Mouse (Mus musculus) midbrain, embryonic 14.5 days (tissue): ENCODE measurements around the gene Gm49366. TPM values are rescaled to one million over a fixed set of nuclear protein-coding genes. Genes with fewer than 3 reads are reported as not detected.
"Not testable (repeated sequence)": the region's sequence is repeated elsewhere in the genome, so short reads cannot be mapped to it uniquely, and the experiment has no call there.

Experiments used
- ATAC-seq: fragments of 200-750 bp; cut with Nextera tagmentation; 2 replicates; pipeline ENCODE4 v1.8.0; 2017; ENCODE audit warnings: moderate number of reproducible peaks, moderate library complexity; ENCODE audit not compliant: low FRiP score, low TSS enrichment
- DNase-seq: peaks from one replicate; pipeline ENCODE4 v3.0.0-alpha.2; 2015
- H3K27ac ChIP-seq: fragments of 300-500 bp; sonication (generic); replicated peaks from 2 replicates; pipeline ENCODE4 v1.5.1; 2014; ENCODE audit warnings: mild to moderate bottlenecking, low read depth, low read length, moderate library complexity
- H3K27me3 ChIP-seq: fragments of 300-500 bp; sonication (generic); 2 replicates; pipeline ENCODE4 v1.6.1; 2014; ENCODE audit warnings: low read length, control low read depth, mixed read lengths; ENCODE audit not compliant: control insufficient read depth, insufficient read depth
- H3K36me3 ChIP-seq: fragments of 300-500 bp; sonication (generic); 2 replicates; pipeline ENCODE4 v1.6.1; 2014; ENCODE audit warnings: low read length, control low read depth; ENCODE audit not compliant: control insufficient read depth, insufficient read depth
- H3K4me1 ChIP-seq: fragments of 300-500 bp; sonication (generic); 2 replicates; pipeline ENCODE4 v1.6.1; 2014; ENCODE audit warnings: mild to moderate bottlenecking, antibody characterized with exemption, low read length, control low read depth; ENCODE audit not compliant: control insufficient read depth, insufficient read depth
- H3K4me2 ChIP-seq: fragments of 300-500 bp; sonication (generic); 2 replicates; pipeline ENCODE4 v1.6.1; 2014; ENCODE audit warnings: mild to moderate bottlenecking, low read length, moderate library complexity
- H3K4me3 ChIP-seq: fragments of 300-500 bp; sonication (generic); replicated peaks from 2 replicates; pipeline ENCODE4 v1.5.1; 2014; ENCODE audit warnings: low read depth, low read length
- H3K9ac ChIP-seq: fragments of 300-500 bp; sonication (generic); replicated peaks from 2 replicates; pipeline ENCODE4 v1.6.1; 2014; ENCODE audit warnings: mild to moderate bottlenecking, low read length, moderate library complexity
- H3K9me3 ChIP-seq: fragments of 300-500 bp; sonication (generic); 2 replicates; pipeline ENCODE4 v1.6.1; 2016; ENCODE audit warnings: low read length, control low read depth, mixed read lengths; ENCODE audit not compliant: control insufficient read depth
- WGBS: fragments of 180-500 bp; shearing (Covaris S2); extraction: QIAGEN DNeasy Blood & Tissue Kit; methylation state at CpG from one replicate; pipeline ENCODE4 v1.1.7; 2014; 5-methylcytosine and 5-hydroxymethylcytosine counted together
- polyA plus RNA-seq: library from polyadenylated mRNA; unstranded; fragments of >200 nt; fragmentation: Nextera tagmentation; extraction: Ambion mirVana; gene quantifications from 2 replicates; pipeline ENCODE4 v1.2.1, GENCODE M21; 2014

Gm49366 gene
- polyA plus RNA-seq, 1 experiment from 2014 or later: not detected

DNA sequence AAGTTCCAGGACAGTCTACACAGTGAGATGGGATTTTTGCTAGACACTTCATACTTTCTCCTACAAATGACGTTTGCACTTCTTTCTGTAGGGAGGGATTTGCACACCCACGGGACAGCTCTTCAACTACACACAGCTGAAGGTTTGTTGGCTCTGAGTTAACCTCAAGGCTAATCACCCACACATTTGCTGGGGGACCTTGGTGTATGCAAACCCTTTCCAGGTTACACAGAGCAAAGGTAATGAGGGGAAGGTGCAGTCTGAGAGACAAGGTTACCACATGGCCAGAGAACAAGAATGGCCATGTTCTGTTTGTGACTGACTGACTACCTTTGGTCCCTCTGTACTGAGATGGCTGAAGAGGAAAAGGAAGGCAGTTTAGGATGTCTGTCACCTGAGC is 45.1 kb downstream of the Gm49366 start:
- no peaks in the 10 kb centered on the region for H3K27me3 ChIP-seq
- H3K9me3 ChIP-seq: no peaks in the 10 kb centered on the region
- no peaks in the 10 kb centered on the region for H3K4me1 ChIP-seq
- DNase-seq: no peak
- H3K36me3 ChIP-seq: no peaks in the 10 kb centered on the region
- no peak for ATAC-seq
- no peak overlapping the region for H3K27ac ChIP-seq
- H3K9ac ChIP-seq: no peak overlapping the region
- 90% methylated on average over 2 of the region's 2 CpGs for WGBS
- no peak overlapping the region for H3K4me3 ChIP-seq
- no peak overlapping the region for H3K4me2 ChIP-seq

DNA sequence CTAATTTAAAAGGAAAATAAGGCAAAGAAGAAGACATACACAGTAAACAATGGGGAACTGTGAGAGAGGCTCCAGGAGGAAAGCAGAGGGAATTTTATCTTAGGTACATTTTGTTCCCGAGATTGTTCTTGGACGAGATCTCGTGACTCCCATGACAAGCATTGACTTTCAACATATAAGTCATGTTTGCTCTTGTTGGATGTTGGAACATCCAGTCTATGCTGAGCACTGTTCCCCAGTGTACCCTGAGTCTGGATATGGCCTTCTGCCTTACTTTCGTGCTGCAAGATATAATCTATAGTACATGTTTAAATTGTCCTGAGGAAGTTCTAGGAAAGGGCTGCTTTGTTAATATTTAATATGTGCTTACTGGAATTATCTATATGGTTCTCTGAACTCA is 45.8 kb downstream of the Gm49366 start:
- peaks cover 4% of the 10 kb centered on the region; the same call in 1 of the 2 replicates for H3K9me3 ChIP-seq
- no peaks in the 10 kb centered on the region for H3K4me1 ChIP-seq
- H3K9ac ChIP-seq: no peak overlapping the region
- WGBS: 91% methylated on average over 4 of the region's 4 CpGs
- H3K4me2 ChIP-seq: no peak overlapping the region
- H3K36me3 ChIP-seq: no peaks in the 10 kb centered on the region
- DNase-seq: no peak
- no peak overlapping the region for H3K4me3 ChIP-seq
- ATAC-seq: no peak
- H3K27ac ChIP-seq: no peak overlapping the region
- H3K27me3 ChIP-seq: no peaks in the 10 kb centered on the region

DNA sequence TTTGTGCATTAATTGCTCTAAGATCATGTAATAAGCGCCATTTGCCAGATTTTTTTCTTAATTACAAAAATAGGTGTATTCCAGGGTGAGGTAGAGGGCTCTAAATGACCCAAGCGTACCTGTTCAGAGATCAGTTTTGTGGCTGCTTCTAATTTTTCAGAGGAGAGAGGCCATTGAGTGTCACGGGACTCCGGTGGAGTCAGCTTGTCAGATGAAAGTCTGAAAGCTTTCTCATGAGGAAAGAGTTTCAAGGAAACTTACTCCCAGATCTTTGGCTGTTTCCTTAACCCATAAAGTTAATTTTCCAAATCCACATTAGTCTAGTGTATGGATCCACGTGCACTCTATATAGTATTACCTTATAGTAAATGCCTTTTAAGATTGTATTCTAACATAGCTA is 55.9 kb downstream of the Gm49366 start:
- H3K27ac ChIP-seq, DNase-seq, H3K9me3 ChIP-seq, H3K4me3 ChIP-seq, H3K27me3 ChIP-seq, H3K4me1 ChIP-seq, H3K4me2 ChIP-seq, H3K36me3 ChIP-seq, ATAC-seq, H3K9ac ChIP-seq: not testable (repeated sequence)
- 88% methylated on average over 5 of the region's 5 CpGs for WGBS

DNA sequence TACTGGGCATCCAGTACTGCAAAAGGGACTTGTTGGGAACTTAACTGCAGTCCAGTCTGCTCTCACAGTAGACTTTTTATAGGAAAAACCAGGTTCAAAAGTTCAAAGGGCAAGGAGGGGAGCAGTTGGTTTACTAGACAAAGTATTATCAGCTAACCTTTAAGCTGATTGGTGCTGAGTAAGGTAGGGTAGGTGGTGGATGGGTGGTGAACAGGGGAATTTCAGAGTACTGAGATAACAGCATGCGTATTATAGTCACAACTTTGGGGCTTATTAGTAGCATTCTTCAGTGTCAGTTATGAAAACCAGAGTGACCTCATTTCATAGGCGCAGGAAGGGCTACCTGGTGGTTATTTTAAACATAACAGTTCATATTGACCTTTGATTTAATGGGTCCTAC is 60.9 kb downstream of the Gm49366 start:
- Histone ChIP-seq H3K4me3 (no peak overlapping the region), H3K4me1 (0 out of 2 replicates have a peak, but pooled peaks cover 3% of the 10 kb centered on the region), H3K9ac (no peak overlapping the region), H3K27me3 (no peaks in the 10 kb centered on the region), H3K36me3 (no peaks in the 10 kb centered on the region), H3K27ac (no peak overlapping the region), H3K9me3 (no peaks in the 10 kb centered on the region), H3K4me2 (no peak overlapping the region)
- WGBS: 97% methylated on average over 2 of the region's 2 CpGs
- DNase-seq (no peak), ATAC-seq (no peak)

DNA sequence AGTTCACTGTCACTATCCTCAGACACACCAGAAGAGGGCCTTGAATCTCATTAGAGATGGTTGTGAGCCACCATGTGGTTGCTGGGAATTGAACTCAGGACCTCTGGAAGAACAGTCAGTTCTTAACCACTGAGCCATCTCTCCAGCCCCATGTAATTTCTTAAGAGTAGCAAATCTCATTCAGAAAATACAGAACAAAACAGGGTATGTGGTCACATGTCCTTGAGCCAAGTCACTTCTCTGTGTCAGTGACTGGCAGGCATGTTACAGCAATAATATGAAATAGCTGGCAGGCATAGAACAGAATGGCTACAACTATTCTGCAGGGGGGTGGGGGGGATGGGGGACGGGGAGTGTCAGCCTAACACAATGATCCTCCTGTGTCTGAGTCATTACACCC is 61.3 kb downstream of the Gm49366 start:
- no peaks in the 10 kb centered on the region for H3K36me3 ChIP-seq
- DNase-seq (no peak), ATAC-seq (no peak)
- 0 out of 2 replicates have a peak, but pooled peaks cover 3% of the 10 kb centered on the region for H3K4me1 ChIP-seq
- H3K4me3 ChIP-seq: no peak overlapping the region; the same call in 1 of the 2 replicates
- peak overlapping the region; percentile 76 for H3K4me2 ChIP-seq
- 50% methylated on average over 1 of the region's 1 CpGs for WGBS
- no peak overlapping the region for H3K27ac ChIP-seq
- H3K9me3 ChIP-seq: no peaks in the 10 kb centered on the region
- H3K9ac ChIP-seq: no peak overlapping the region
- no peaks in the 10 kb centered on the region for H3K27me3 ChIP-seq

DNA sequence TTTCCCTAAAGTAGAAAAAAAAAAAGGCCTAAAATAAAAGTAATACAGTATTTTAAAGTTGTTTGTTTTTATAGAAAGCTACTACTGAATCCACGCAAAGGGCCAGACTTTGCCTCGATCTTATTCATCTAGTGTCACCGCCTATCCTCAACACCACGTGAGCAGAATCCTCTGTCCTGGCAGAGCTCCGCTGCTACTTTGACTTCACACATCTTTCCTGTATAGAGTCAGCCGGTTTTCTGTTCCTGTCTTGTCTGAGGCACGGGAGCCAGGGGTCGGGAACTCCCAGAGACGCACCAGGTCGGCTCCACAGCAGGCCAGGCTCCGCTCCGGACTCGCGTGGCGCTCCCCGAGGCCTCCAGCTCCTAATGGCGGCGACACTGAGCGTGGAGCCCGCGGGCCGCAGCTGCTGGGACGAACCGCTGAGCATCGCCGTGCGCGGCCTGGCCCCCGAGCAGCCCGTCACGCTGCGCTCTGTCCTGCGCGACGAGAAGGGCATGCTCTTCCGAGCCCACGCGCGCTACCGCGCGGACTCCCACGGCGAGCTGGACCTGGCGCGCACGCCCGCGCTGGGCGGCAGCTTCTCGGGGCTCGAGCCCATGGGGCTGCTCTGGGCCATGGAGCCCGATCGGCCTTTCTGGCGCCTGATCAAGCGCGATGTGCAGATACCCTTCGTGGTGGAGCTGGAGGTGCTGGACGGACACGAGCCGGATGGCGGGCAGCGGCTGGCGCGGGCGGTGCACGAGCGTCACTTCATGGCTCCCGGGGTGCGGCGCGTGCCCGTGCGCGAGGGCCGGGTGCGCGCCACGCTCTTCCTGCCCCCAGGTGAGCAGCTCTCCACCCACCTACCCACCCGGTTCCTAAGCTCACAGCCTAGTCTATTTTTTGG is 62.1 kb downstream of the Gm49366 start, which contains the start of gene Acot6:
Acot6 (plus strand) TSS at position 51 of the 889 bp plus-strand sequence.
- Histone ChIP-seq H3K4me3 (peak within 1 kb of the TSS; percentile 46), H3K9ac (peak within 1 kb of the TSS; percentile 58), H3K4me2 (peak within 1 kb of the TSS; percentile 76), H3K27ac (0 out of 2 replicates have a peak within 1 kb of the TSS, but pooled peaks have one; percentile 20)
- WGBS: 2% methylated on average over 73 of the region's 80 CpGs
- ATAC-seq (peak; percentile 62; the same call in 1 of the 2 replicates), DNase-seq (peak; percentile 74)
- H3K36me3 ChIP-seq, H3K4me1 ChIP-seq, H3K9me3 ChIP-seq, H3K27me3 ChIP-seq: not testable (repeated sequence)

DNA sequence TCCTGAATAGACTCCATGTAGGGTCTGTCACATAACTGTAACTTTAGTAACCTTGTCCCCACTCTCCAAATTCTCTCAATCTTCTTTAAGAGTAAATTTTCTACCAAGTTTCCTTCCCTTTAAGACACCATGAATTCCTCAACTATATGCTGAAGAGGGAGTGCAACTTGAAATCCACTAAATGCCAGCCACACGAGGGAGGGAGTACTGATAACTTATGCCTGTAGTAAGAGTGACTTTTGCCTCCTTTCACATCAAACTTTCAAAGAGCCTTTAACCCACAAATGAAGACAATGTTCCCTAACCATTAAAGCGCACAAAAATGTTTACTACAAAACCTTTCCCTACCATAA is 62.7 kb downstream of the Gm49366 start:
- no peak for ATAC-seq
- Histone ChIP-seq H3K27ac (no peak overlapping the region), H3K27me3 (no peaks in the 10 kb centered on the region), H3K4me3 (peak overlapping the region; percentile 46), H3K4me1 (0 out of 2 replicates have a peak, but pooled peaks cover 3% of the 10 kb centered on the region), H3K9ac (no peak overlapping the region), H3K4me2 (peak overlapping the region; percentile 76), H3K36me3 (no peaks in the 10 kb centered on the region), H3K9me3 (no peaks in the 10 kb centered on the region)
- 68% methylated on average over 2 of the region's 2 CpGs for WGBS
- DNase-seq: no peak

DNA sequence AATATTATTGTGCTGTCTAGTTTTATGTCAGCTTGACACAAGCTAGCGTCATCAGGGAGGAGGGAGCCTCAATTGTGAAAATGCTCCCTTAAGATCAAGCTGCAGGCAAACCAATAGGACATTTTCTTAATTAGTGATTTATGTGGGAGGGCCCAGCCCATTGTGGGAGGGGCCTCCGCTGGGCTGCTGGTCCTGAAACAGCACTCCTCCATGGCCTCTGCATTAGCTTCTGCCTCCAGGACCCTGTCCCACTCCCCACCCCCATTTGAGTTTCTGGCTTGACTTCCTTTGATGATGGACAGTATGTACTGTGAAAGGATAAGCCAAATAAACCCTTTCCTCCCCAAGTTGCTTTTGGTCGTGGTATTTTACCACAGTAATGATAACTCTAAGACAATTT is 68.3 kb downstream of the Gm49366 start:
- no peak overlapping the region for H3K27ac ChIP-seq
- H3K36me3 ChIP-seq: no peaks in the 10 kb centered on the region
- H3K4me3 ChIP-seq: no peak overlapping the region
- H3K4me2 ChIP-seq: no peak overlapping the region
- H3K27me3 ChIP-seq: no peaks in the 10 kb centered on the region
- H3K9me3 ChIP-seq: no peaks in the 10 kb centered on the region
- no peak overlapping the region for H3K9ac ChIP-seq
- ATAC-seq (no peak), DNase-seq (no peak)
- H3K4me1 ChIP-seq: no peaks in the 10 kb centered on the region
- WGBS: 83% methylated on average over 3 of the region's 3 CpGs

DNA sequence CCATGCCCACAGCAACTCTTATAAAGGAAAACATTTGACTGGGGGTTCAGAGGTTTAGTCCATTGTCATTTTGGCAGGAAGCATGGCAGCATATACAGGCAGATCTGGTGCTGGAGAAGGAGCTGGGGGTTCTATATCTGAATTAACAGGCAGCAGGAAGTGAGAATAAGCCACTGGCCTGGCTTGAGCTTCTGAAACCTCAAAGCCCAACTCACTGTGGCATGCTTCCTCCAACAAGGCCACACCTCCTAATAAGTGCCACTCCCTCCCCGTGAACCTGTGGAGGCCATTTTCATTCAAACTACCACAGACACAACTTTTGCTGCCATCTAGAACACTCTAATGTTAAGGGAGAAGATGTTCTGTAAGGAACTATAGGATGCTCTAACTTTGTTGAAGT is 69.0 kb downstream of the Gm49366 start:
- H3K9ac ChIP-seq: no peak overlapping the region
- ATAC-seq: no peak
- WGBS: 80% methylated on average over 1 of the region's 1 CpGs
- no peak for DNase-seq
- no peaks in the 10 kb centered on the region for H3K27me3 ChIP-seq
- H3K9me3 ChIP-seq: no peaks in the 10 kb centered on the region
- H3K27ac ChIP-seq: no peak overlapping the region
- no peaks in the 10 kb centered on the region for H3K36me3 ChIP-seq
- H3K4me1 ChIP-seq: no peaks in the 10 kb centered on the region
- H3K4me2 ChIP-seq: no peak overlapping the region
- no peak overlapping the region for H3K4me3 ChIP-seq
